Mouse (Mus musculus) bone marrow macrophage, adult 2 months (primary cell): ENCODE data around the gene Gm10424. TPM values are rescaled to one million over a fixed set of nuclear protein-coding genes. Genes with fewer than 3 reads are reported as not detected.
"Not testable (repeated sequence)": the region's sequence is repeated elsewhere in the genome, so short reads cannot be mapped to it uniquely, and the experiment has no call there.

Source experiments
- H3K27ac ChIP-seq: 2 replicates; pipeline ENCODE4 v1.5.1; 2012; ENCODE audit warnings: low read depth, low read length; ENCODE audit not compliant: insufficient read depth
- H3K4me1 ChIP-seq: 2 replicates; pipeline ENCODE4 v1.6.1; 2012; ENCODE audit warnings: low read length; ENCODE audit not compliant: control insufficient read depth, insufficient read depth
- H3K4me3 ChIP-seq: 2 replicates; pipeline ENCODE4 v1.5.1; 2012; ENCODE audit warnings: mild to moderate bottlenecking, low read length, moderate library complexity; ENCODE audit not compliant: insufficient read depth
- polyA plus RNA-seq: library from polyadenylated mRNA; stranded (reverse); fragments of >200 nt; gene quantifications from 2 replicates; pipeline ENCODE4 v1.2.4, GENCODE M21; 2012; ENCODE audit not compliant: missing spikeins, insufficient read depth, insufficient read length

Gm10424 gene
- polyA plus RNA-seq: not detected in 2 replicates

DNA sequence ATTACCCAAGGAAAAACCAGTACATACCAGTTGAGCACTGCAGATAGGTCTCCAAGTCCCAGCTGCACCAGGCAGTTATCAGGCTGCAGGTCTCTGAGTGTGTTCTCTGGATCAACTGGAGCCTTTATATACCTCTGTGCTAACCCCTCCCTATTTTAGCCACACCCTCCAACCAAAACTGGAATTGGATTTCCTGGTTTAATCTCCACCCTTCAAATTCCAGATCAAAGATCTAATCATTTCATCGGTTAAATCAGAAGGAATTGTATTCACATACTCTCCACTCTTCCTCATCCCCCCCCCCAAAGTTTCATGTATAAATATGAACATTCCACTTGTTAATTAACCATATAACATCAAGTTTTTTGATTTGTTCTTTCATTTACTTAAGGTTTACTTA lies at the start of gene Gm10424:
Gene Gm10424 (minus strand): TSS at position 101 of the 400 bp plus-strand sequence.
- not testable (repeated sequence) for H3K4me1 ChIP-seq, H3K4me3 ChIP-seq

DNA sequence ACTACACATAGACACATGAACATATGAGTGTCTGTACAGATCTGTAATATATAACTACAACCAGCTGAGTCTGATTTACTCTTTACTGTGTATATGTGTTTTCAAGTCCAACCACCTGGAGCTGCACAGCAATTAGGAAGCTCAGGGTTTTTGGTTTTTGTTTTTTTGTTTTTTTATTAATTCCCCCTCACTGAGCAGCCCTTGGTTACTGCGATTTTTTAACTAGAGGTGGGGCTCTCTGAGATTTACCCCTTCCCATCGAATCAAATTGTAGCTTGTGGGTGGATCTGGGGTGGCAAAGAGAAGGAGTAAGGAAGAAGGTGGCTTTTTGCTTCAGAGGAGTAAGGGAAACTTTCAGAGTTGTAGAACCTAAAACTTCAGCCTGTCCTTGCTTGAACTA lies 33.0 kb upstream of the Gm10424 start, which contains the start of gene Gm3259:
Gene Gm3259 (plus strand): TSS at position 301 of the 400 bp plus-strand sequence.
- not testable (repeated sequence) for H3K27ac ChIP-seq, H3K4me3 ChIP-seq, H3K4me1 ChIP-seq

More for the DNA sequence above, at the start of gene Gm10424:
- not testable (repeated sequence) for H3K27ac ChIP-seq

Other genes with a start within 250 kb of the Gm10424 start
- not detected in 2 replicates for gene Gm7942, start 165.8 kb downstream of the Gm10424 start, polyA plus RNA-seq
- 0.47 TPM in 1 of 2 replicates, not detected in the other for gene Gm16513, start 90.1 kb downstream of the Gm10424 start, polyA plus RNA-seq
- gene Gm3259, start 33.1 kb upstream of the Gm10424 start, polyA plus RNA-seq: not detected in 2 replicates
- gene D5Ertd577e, start 184.0 kb upstream of the Gm10424 start, polyA plus RNA-seq: not detected in 2 replicates
- gene Gm3286, start 238.0 kb upstream of the Gm10424 start, polyA plus RNA-seq: not detected in 2 replicates